Mouse (Mus musculus): ENCODE measurements around the gene Prr14l. TPM values are rescaled to one million over a fixed set of nuclear protein-coding genes. Genes with fewer than 3 reads are reported as not detected.

Gene Prr14l
- polyA plus RNA-seq (2012), result 49.2 and 69.7 TPM in 2 replicates

DNA sequence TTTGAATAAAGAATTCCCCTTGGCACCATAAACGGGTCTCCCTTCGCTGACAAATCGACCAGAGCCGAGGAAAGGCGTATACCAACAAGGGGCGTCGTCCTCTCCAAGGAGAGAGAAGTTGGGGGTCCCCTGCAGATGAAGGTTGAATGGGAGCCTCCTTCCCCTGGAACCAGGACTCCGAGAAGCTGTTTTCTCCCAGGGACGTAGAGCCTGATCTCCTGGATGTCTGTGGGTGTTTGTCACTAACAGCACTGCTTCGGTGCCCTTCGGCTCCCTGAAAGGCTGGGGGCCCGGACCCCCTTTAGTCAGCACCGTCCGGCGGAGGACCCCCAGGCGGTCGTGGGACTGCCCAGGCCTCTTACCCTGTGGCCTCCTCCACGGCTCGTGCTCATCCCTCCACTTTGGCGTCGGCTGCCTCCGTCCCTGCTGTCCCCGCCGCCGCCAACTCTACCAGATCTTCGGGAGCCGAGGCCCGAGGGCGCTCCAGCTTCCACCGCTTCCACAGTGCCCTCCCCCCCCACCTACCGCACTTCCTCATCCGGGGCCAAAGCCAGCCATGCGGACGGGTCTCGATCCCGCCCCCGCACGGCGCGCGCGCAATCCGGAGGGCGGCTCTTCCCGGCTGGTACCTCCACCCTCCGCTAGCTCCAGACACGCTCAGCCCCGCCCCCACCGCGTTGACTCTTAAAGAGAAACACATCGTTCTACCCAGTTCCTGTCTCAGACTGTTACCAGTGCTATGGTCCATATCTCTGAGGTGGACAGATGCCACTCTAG is at the start of gene Prr14l:
Prr14l (minus strand) TSS at position 526 of the 777 bp plus-strand sequence.
- TF ChIP-seq GATA1 (IDR thresholded peaks at IDR 0.05; ENCODE audit: low read length), result no peak

DNA sequence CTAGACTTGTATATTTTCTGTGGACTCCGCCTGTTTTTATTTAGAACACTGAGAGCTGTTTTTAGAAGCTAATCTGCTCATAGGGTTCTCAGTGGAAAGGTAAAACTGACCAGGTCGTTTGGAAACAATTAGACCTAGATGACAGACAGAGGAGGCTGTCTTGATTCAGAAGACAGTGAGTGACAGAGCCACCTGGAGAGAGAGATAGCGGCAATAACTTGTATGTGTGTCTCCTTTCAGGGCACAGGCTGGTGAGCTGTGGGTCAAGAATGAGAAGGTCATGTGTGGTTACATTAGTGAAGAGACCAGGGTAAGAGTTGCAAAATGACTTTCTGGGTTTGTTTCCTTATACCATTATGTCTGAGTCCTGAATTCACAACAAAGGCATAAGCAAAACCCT is 32.7 kb upstream of the Prr14l start:
- TF ChIP-seq GATA1 (IDR thresholded peaks at IDR 0.05; ENCODE audit: low read length), result no peak

DNA sequence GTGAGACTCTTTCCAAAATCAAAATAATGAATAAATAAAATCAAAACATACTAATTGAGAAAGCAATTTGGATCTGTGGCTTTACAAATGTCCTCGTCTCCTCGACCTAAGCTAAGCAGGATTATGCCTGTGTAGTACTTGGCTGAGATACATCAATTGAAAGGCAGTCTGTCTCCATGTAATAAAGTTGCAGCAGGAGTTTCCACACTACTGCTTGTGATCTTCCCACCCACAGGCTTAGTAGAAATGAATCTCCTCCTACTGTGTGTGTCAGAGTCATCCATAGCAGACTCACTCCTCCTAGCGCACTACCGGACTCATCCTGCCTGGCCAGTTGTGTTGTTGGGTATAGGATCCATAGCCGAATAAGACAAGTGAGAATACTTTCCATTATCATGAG is 18.3 kb upstream of the Prr14l start:
- TF ChIP-seq GATA1 (IDR thresholded peaks at IDR 0.05; ENCODE audit: low read length), result no peak

DNA sequence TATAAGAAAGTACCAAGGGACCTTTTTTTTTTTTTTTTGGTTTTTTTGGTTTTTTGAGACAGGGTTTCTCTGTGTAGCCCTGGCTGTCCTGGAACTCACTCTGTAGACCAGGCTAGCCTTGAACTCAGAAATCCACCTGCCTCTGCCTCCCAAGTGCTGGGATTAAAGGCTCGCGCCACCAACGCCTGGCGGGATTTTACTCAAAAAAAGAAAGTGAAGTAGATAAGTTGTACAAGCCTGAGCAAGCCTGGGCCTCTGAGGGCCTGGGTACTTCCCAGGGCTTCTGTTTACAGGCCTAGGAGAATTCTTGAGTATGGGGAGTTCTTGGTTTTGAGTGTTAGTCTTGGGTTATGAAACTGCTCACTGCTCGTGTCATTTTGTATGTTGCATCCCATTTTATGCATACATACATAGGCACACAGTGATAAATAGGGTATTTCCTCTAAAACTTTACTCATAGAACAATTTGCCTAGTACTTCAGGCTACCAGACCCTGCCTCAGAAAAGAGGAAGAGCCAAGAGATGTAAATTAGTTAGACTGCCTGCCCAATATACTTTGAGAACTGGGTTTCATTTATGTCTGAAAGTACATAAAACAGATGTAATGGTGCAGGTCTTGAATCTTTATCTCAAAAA is 15.5 kb upstream of the Prr14l start:
- TF ChIP-seq GATA1 (IDR thresholded peaks at IDR 0.05; ENCODE audit: low read length), result no peak

DNA sequence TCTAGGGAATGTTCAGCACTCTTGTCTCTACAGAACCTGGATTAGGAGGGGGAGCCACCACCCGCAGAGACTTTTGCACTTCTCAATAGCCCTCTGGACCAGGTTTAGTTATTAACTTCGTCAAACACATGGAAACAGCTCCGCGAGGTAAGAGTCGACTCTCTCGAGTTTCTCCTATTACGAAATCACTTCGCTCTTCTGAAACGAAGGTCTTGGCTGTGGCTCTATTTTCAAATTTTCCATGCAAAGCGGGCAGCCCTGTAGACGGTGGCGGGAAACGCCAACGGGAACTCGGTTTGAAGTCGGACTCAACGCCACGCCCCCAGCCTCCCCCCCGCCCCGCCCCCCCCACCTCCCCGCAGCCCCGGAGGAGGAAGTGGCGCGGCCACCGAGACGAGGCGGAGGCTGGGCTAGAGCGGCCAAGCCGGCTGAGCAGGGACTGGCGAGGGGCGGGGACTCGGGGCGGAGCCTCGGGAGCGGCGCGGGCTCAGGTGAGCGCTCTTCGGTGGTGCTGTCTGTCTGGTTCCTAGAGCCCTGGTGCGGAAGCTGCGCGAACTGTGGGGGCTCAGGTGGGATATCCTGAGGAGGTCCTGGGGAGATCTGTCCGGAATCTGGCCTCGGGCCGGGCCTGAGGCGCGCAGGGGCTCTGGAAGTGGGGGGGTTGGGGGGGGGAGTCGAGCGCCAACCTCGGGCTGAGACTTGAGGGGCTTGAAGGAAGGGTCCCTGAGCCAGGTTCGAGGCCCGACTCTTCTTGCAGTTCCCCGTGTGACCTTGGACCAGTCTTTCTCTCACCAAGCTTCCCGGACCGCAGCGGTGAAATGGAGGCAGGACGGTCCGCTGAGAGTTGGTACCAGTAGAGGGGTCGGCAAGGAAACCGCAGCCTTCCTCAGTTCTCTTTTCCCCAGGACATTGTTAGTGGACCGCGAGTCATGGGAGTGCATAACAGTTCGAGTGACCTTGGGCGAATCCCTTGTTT is 9.5 kb upstream of the Prr14l start, which contains the start of gene Depdc5:
Depdc5 (plus strand) TSS at position 449 of the 976 bp plus-strand sequence.
- no peak for TF ChIP-seq GATA1 (IDR thresholded peaks at IDR 0.05; ENCODE audit: low read length)

DNA sequence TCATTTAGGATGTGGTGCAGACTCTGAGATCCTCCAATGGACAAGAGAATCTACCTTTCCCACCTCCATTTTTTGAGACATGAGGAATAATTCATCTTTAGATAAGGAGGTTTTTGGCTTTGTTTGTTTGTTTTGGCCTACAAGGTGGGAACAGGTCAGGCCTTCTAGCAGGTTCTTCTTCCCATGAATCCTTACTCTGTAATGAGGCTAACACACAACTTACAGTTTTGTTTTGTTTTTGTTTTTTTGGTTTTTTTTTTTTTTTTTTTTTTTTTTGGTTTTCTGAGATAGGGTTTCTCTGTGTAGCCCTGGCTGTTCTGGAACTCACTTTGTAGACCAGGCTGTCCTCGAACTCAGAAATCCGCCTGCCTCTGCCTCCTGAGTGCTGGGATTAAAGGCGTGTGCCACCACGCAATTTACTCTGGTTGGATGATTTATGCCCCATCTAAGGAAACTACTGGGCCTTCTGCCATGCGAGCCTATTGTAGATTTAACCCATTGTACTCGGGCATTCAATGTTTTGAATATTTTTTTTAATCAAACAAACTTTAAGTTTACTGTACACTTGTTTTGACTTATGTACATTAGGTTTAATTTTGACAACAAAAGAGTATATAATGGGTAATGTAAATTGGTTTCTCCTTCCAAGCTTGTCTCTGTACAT is 8.5 kb upstream of the Prr14l start:
- TF ChIP-seq GATA1 (IDR thresholded peaks at IDR 0.05; ENCODE audit: low read length), result no peak

DNA sequence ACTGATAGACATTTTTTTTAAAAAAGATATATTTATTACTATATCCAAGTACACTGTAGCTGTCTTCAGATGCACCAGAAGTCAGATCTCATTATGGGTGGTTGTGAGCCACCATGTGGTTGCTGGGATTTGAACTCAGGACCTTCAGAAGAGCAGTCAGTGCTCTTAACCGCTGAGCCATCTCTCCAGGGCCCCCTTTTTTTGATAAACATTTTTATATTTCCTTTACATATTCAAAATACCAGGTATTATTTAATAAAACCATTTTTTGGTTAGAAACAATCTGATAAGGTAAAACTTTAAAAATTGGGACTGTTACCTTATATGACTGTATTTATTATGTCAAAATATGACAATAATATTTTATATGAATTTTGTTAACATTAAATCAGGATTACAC is 7.0 kb upstream of the Prr14l start:
- TF ChIP-seq GATA1 (IDR thresholded peaks at IDR 0.05; ENCODE audit: low read length), result no peak

DNA sequence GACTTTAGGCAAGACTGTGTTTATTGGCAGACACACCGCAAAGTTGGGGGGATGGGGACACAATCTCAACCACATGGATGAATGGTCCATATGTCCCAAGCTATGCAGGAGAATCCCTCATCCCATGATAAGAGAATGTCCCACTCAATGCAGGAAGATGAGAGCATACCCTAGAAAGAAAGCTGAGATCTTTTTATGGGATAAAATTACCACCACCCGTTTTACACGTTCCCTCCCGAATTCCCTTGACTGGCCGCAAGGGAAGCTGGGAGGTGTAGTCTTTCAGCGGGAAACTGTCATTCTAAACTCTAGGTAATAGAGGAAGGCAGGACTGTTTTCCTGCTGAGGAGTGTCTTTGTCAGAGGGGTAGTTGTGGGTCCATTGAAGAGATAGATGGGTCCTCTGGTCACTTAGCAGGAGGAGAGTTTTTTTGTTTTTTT is 3.7 kb upstream of the Prr14l start:
- TF ChIP-seq GATA1 (IDR thresholded peaks at IDR 0.05; ENCODE audit: low read length), result no peak

DNA sequence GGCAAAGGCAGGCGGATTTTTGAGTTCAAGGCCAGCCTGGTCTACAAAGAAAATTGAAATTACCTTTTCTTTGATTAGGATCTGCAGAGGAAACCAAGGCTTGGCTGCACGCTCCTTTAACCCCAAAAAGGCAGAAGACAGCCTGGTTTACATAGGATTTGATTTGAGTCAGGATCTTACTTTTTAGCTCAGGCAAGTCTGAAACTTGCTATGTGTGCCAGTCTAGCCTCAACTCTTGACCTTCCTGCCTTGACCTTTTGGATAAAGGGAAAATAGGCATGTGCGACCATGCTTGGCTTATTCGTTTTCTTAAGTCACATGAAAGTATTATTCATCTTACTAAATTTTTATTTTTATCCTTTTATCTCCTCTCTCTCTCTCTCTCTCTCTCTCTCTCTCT is 762 bp upstream of the Prr14l start:
- TF ChIP-seq GATA1 (IDR thresholded peaks at IDR 0.05; ENCODE audit: low read length), result no peak

DNA sequence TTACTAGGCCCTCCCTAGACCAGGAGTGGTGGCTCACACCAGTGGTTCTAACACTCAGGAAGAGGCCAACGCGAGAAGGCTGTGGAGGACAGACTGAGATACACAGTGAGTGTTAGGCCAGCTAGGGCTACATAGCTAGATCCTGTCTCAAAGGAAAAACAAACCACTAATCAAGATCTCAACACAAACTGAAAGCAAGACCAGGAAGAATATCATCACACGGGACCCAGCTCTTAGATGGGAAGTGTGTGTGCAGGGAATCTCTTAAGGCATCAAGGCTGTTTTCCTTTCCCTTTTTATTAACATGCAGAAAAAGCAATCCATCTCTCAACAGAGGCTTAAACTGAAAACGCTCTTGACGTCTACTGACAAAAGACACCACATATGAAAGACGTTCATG is 2.0 kb downstream of the Prr14l start:
- no peak for TF ChIP-seq GATA1 (IDR thresholded peaks at IDR 0.05; ENCODE audit: low read length)

DNA sequence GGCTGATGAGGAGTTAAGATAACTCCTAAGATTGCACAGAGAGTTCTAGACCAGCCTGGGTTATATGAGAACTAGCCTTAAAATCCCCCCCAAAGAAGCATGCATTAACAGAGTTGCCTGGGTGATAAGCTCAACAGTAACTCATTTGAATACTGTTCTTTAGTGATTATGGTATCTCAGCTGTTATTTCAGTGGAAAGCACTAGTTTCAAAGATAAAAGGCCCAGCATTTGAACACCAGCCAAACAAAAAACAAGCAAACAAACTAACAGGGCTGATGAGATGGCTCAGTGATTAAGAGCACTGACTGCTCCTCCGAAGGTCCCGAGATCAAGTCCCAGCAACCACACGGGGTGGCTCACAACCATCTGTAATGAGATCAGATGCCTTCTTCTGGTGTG is 4.9 kb downstream of the Prr14l start:
- no peak for TF ChIP-seq GATA1 (IDR thresholded peaks at IDR 0.05; ENCODE audit: low read length)

DNA sequence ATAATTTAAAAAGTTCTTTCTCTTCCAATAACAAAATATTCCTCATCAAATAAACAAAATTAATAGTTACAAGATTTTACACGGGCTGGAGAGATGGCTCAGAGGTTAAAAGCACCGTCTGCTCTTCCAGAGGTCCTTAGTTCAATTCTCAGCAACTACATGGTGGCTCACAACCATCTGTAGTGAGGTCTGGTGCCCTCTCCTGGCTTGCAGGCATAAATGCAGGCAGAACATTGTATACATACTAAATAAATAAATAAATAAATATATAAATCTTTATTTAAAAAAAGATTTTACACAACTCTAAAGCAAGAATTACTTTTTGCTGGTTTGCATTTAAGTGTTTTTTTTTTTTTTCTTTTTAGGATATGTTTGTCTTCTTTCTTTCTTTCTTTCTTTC is 14.0 kb downstream of the Prr14l start:
- TF ChIP-seq GATA1 (IDR thresholded peaks at IDR 0.05; ENCODE audit: low read length), result no peak

DNA sequence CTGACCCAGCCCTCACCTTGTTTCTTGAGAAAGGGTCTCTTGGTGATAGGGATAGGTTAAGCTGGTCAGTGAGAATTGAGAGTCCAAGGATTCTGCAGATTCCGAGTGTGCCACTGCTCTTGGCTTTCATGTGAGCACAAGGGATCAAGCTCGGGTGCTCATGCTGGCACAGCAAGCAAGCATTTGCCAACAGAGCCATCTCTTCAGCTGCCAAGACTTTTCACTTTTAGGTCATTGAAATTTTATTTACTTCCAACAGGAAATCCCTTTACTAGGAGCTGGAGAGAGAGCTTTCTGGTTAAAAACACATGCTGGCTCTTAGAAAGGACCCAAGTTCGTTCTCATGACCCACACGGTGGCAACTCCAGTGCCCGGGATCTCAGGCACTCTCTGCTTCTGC is 17.1 kb downstream of the Prr14l start:
- TF ChIP-seq GATA1 (IDR thresholded peaks at IDR 0.05; ENCODE audit: low read length), result no peak

DNA sequence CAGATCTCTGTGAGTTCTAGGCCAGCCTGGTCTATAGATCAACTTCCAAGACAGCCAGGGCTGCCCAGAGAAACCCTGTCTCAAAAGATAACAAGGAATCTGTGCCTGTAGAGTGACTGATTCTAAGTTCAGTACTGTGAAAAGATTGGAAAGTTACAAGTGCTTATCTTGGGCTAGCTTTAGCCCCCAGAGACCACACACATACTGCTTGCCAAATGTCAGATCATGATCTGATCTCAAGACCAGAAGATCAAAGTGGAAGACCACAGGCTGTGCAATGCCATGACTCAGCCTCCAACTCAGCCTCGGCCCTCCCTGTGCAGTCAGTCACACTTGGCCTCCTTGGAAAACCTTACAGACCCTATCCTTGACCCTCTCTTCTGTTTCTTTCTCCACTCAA is 19.6 kb downstream of the Prr14l start:
- peak; percentile 40 for TF ChIP-seq GATA1 (IDR thresholded peaks at IDR 0.05; ENCODE audit: low read length)

DNA sequence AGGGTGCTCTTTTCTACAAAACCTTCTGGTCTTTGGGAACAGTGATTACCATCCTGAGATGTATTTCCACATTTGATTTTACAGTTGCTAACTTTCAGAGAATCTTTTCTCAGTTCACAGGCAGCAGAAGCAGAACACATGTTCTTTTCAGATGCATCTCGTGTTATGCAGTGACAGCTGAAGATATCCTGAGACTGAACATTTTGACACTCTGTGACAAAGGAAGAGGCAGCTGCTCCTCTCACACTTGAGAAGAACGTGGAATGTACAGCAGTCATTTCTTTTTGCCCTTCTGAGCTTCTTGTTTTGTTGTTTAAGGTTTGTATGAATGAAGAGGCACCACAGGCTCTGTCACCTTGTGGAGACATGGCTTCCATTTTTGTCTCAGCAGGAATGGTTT is 24.0 kb downstream of the Prr14l start:
- TF ChIP-seq GATA1 (IDR thresholded peaks at IDR 0.05; ENCODE audit: low read length), result no peak

All from G1E-ER4 (cell line).